Mouse (Mus musculus) ES-E14 (cell line): ENCODE measurements around the gene Bbs4.

Experiments used
- CHD2 ChIP-seq: IDR thresholded peaks from 2 replicates; pipeline ENCODE4 v1.6.1; 2014; ENCODE audit warnings: mild to moderate bottlenecking, low read depth, low read length, inconsistent platforms
- HCFC1 ChIP-seq: IDR thresholded peaks from 2 replicates; pipeline ENCODE4 v1.6.1; 2012; ENCODE audit warnings: low read length, inconsistent platforms, borderline replicate concordance; ENCODE audit not compliant: insufficient read depth
- MAFK ChIP-seq: IDR thresholded peaks from 2 replicates; pipeline ENCODE4 v1.6.1; 2014; ENCODE audit warnings: mild to moderate bottlenecking, low read depth, low read length, inconsistent platforms; ENCODE audit not compliant: insufficient read depth

- TF ChIP-seq CHD2 (no peak), MAFK (no peak), HCFC1 (no peak)
Observed at GRCm38 (mm10) chr9:59273199-59273598, 80.1 kb downstream of the Bbs4 start.
